Mouse (Mus musculus) brain, embryonic 14.5 days (tissue): ENCODE results near the gene Rundc3a.

Source experiments
- CTCF ChIP-seq: fragments of 200-500 bp; IDR thresholded peaks from 2 replicates; pipeline ENCODE4 v1.5.1; 2012; ENCODE audit warnings: inconsistent platforms, mild to moderate bottlenecking, moderate library complexity, borderline replicate concordance; ENCODE audit not compliant: insufficient read depth, insufficient read length; ENCODE audit errors: extremely low read depth
- POLR2A ChIP-seq: fragments of 200-500 bp; IDR thresholded peaks from 2 replicates; pipeline ENCODE4 v1.6.1; 2012; ENCODE audit warnings: mild to moderate bottlenecking, inconsistent platforms, borderline replicate concordance; ENCODE audit not compliant: poor library complexity, insufficient read depth, insufficient read length, severe bottlenecking; ENCODE audit errors: extremely low read depth

- TF ChIP-seq CTCF = no peak
- TF ChIP-seq POLR2A = no peak
Measured at GRCm38 (mm10) chr11:102404161-102405010, 11.2 kb downstream of the Rundc3a start.
